Mouse (Mus musculus) midbrain, postnatal 0 days (tissue): ENCODE results near the gene Gp1bb. TPM values are rescaled to one million over a fixed set of nuclear protein-coding genes. Genes with fewer than 3 reads are reported as not detected.

Source experiments
- ATAC-seq: fragments of 200-750 bp; cut with Nextera tagmentation; 2 replicates; pipeline ENCODE4 v1.8.0; 2017; ENCODE audit warnings: moderate number of reproducible peaks, mild to moderate bottlenecking, moderate TSS enrichment, moderate library complexity; ENCODE audit not compliant: low FRiP score
- DNase-seq: peaks from one replicate; pipeline ENCODE4 v3.0.0-alpha.2; 2015; ENCODE audit warnings: low spot score
- H3K27ac ChIP-seq: fragments of 300-500 bp; sonication (generic); 2 replicates; pipeline ENCODE4 v1.5.1; 2014; ENCODE audit warnings: low read depth, mild to moderate bottlenecking, low read length, mixed read lengths
- H3K27me3 ChIP-seq: fragments of 300-500 bp; sonication (generic); 2 replicates; pipeline ENCODE4 v1.6.1; 2014; ENCODE audit warnings: low read length, control low read depth, mixed read lengths; ENCODE audit not compliant: insufficient read depth
- H3K36me3 ChIP-seq: fragments of 300-500 bp; sonication (generic); 2 replicates; pipeline ENCODE4 v1.6.1; 2014; ENCODE audit warnings: low read length, control low read depth, mixed read lengths; ENCODE audit not compliant: insufficient read depth
- H3K4me1 ChIP-seq: fragments of 300-500 bp; sonication (generic); 2 replicates; pipeline ENCODE4 v1.6.1; 2014; ENCODE audit warnings: mild to moderate bottlenecking, control low read depth, antibody characterized with exemption, low read length, mixed read lengths; ENCODE audit not compliant: insufficient read depth
- H3K4me2 ChIP-seq: fragments of 300-500 bp; sonication (generic); 2 replicates; pipeline ENCODE4 v1.6.1; 2014; ENCODE audit warnings: low read depth, mild to moderate bottlenecking, low read length, mixed read lengths; ENCODE audit not compliant: poor library complexity, severe bottlenecking
- H3K4me3 ChIP-seq: fragments of 300-500 bp; sonication (generic); 2 replicates; pipeline ENCODE4 v1.5.1; 2014; ENCODE audit warnings: low read depth, mild to moderate bottlenecking, low read length, moderate library complexity
- H3K9ac ChIP-seq: fragments of 300-500 bp; sonication (generic); replicated peaks from 2 replicates; pipeline ENCODE4 v1.6.1; 2014; ENCODE audit warnings: mild to moderate bottlenecking, low read length, moderate library complexity, mixed read lengths; ENCODE audit not compliant: poor library complexity, severe bottlenecking
- H3K9me3 ChIP-seq: fragments of 300-500 bp; sonication (generic); 2 replicates; pipeline ENCODE4 v1.6.1; 2016; ENCODE audit warnings: low read length, control low read depth
- CTCF ChIP-seq: IDR thresholded peaks from 2 replicates; pipeline ENCODE4 v1.5.1; 2016; ENCODE audit warnings: antibody characterized with exemption, mild to moderate bottlenecking
- WGBS: fragments of 180-500 bp; shearing (Covaris S2); extraction: QIAGEN DNeasy Blood & Tissue Kit; methylation state at CpG from one replicate; pipeline ENCODE4 v1.1.7; 2014; 5-methylcytosine and 5-hydroxymethylcytosine counted together
- polyA plus RNA-seq: library from polyadenylated mRNA; unstranded; fragments of >200 nt; fragmentation: Nextera tagmentation; extraction: Ambion mirVana; gene quantifications from 2 replicates; pipeline ENCODE4 v1.2.1, GENCODE M21; 2015
- total RNA-seq: library from RNA; depleted of rRNA; stranded (reverse); fragments of >200 nt; gene quantifications from 2 replicates; pipeline ENCODE4 v1.2.3, GENCODE M21; 2014

The Gp1bb gene
- total and polyA plus RNA-seq, 2 experiments from 2014 or later: 11.6 to 28.6 TPM

- Histone ChIP-seq H3K27me3 (no peaks in the 10 kb centered on the region), H3K9ac (no peak overlapping the region), H3K9me3 (no peaks in the 10 kb centered on the region), H3K27ac (no peak overlapping the region), H3K36me3 (no peaks in the 10 kb centered on the region), H3K4me2 (no peak overlapping the region), H3K4me3 (no peak overlapping the region), H3K4me1 (no peaks in the 10 kb centered on the region)
- no peak for ATAC-seq
- DNase-seq: no peak
- TF ChIP-seq CTCF: no peak
- WGBS: 83% methylated on average over 6 of the region's 6 CpGs
Measured at GRCm38 (mm10) chr16:18645329-18645728, 23.1 kb upstream of the Gp1bb start.

- ATAC-seq (no peak), DNase-seq (no peak)
- H3K27me3 ChIP-seq: no peaks in the 10 kb centered on the region
- no peak overlapping the region for H3K4me2 ChIP-seq
- no peak overlapping the region for H3K4me3 ChIP-seq
- TF ChIP-seq CTCF: no peak
- no peak overlapping the region for H3K27ac ChIP-seq
- H3K9me3 ChIP-seq: no peaks in the 10 kb centered on the region
- no peak overlapping the region for H3K9ac ChIP-seq
- H3K36me3 ChIP-seq: no peaks in the 10 kb centered on the region
- no peaks in the 10 kb centered on the region for H3K4me1 ChIP-seq
- 81% methylated on average over 4 of the region's 4 CpGs for WGBS
Measured at GRCm38 (mm10) chr16:18644485-18644884, 22.3 kb upstream of the Gp1bb start.

GRCm38 (mm10) chr16:18643406-18643998, 21.3 kb upstream of the Gp1bb start:
- no peaks in the 10 kb centered on the region for H3K36me3 ChIP-seq
- TF ChIP-seq CTCF: no peak
- H3K4me2 ChIP-seq: no peak overlapping the region
- WGBS: 89% methylated on average over 11 of the region's 11 CpGs
- DNase-seq: no peak
- H3K27ac ChIP-seq: no peak overlapping the region
- H3K9me3 ChIP-seq: no peaks in the 10 kb centered on the region
- no peaks in the 10 kb centered on the region for H3K27me3 ChIP-seq
- no peak overlapping the region for H3K9ac ChIP-seq
- no peaks in the 10 kb centered on the region for H3K4me1 ChIP-seq
- H3K4me3 ChIP-seq: no peak overlapping the region
- ATAC-seq: no peak

GRCm38 (mm10) chr16:18642897-18643296, 20.7 kb upstream of the Gp1bb start:
- no peaks in the 10 kb centered on the region for H3K36me3 ChIP-seq
- ATAC-seq: no peak
- no peak for DNase-seq
- H3K9me3 ChIP-seq: no peaks in the 10 kb centered on the region
- no peak overlapping the region for H3K9ac ChIP-seq
- no peak overlapping the region for H3K27ac ChIP-seq
- no peak overlapping the region for H3K4me3 ChIP-seq
- TF ChIP-seq CTCF: no peak
- no peaks in the 10 kb centered on the region for H3K4me1 ChIP-seq
- H3K4me2 ChIP-seq: no peak overlapping the region
- H3K27me3 ChIP-seq: no peaks in the 10 kb centered on the region
- 80% methylated on average over 4 of the region's 4 CpGs for WGBS

- H3K27ac ChIP-seq: no peak overlapping the region
- DNase-seq (no peak), ATAC-seq (no peak)
- H3K9me3 ChIP-seq: no peaks in the 10 kb centered on the region
- 52% methylated on average over 7 of the region's 7 CpGs for WGBS
- no peaks in the 10 kb centered on the region for H3K36me3 ChIP-seq
- no peaks in the 10 kb centered on the region for H3K4me1 ChIP-seq
- H3K4me2 ChIP-seq: no peak overlapping the region
- H3K4me3 ChIP-seq: no peak overlapping the region
- H3K9ac ChIP-seq: no peak overlapping the region
- no peaks in the 10 kb centered on the region for H3K27me3 ChIP-seq
- no peak for TF ChIP-seq CTCF
Measured at GRCm38 (mm10) chr16:18642291-18642690, 20.1 kb upstream of the Gp1bb start.

GRCm38 (mm10) chr16:18639382-18639929, 17.3 kb upstream of the Gp1bb start:
- Histone ChIP-seq H3K27ac (no peak overlapping the region), H3K36me3 (no peaks in the 10 kb centered on the region), H3K4me3 (no peak overlapping the region), H3K9me3 (no peaks in the 10 kb centered on the region), H3K27me3 (no peaks in the 10 kb centered on the region), H3K4me1 (no peaks in the 10 kb centered on the region), H3K9ac (no peak overlapping the region), H3K4me2 (no peak overlapping the region)
- WGBS: 95% methylated on average over 1 of the region's 1 CpGs
- TF ChIP-seq CTCF: no peak
- no peak for ATAC-seq
- no peak for DNase-seq
